Mouse (Mus musculus) testis, adult 2 months (tissue): Measurements from ENCODE around the gene Pdlim1.

Experiments
- CTCF ChIP-seq: fragments of 200-500 bp; IDR thresholded peaks from 2 replicates; pipeline ENCODE4 v1.5.1; 2012; ENCODE audit warnings: low read depth, mild to moderate bottlenecking, inconsistent platforms, low read length, moderate library complexity; ENCODE audit not compliant: control insufficient read depth, insufficient read depth, insufficient replicate concordance
- POLR2A ChIP-seq: fragments of 200-500 bp; IDR thresholded peaks from 2 replicates; pipeline ENCODE4 v1.6.1; 2012; ENCODE audit warnings: low read depth, mild to moderate bottlenecking, inconsistent platforms, low read length, moderate library complexity; ENCODE audit not compliant: control insufficient read depth

DNA sequence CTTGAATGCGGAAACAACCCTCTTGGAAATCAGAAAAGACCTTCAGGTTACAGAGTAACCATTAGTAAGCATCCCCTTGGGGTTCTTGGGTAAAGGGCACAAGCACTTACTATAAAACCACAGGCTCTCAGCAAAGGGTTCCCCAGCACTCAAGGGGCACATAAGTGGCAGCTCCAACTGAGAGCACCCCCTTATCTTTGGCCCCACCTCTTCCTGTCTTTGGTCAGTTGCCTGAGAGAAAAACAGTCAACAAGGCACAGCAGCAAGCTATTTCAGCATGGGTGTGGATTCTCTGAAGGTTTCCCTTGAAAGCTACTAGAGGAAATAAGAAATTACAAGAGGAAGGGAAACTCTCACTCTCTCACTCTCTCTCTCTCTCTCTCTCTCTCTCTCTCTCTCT, 4.3 kb downstream of the Pdlim1 start:
- no peak for TF ChIP-seq POLR2A
- TF ChIP-seq CTCF = no peak
